Mouse (Mus musculus) forelimb bud, embryonic 11.5 days (tissue): ENCODE measurements around the gene Mrpl49.

Source experiments
- DNase-seq: peaks from one replicate; pipeline ENCODE4 v3.0.0-alpha.2; 2012; ENCODE audit warnings: low read depth, low spot score

The Mrpl49 gene

GRCm38 (mm10) chr19:6037695-6038094 is 19.9 kb downstream of the Mrpl49 start:
- no peak for DNase-seq

GRCm38 (mm10) chr19:6035966-6036585 is 21.5 kb downstream of the Mrpl49 start:
- no peak for DNase-seq

GRCm38 (mm10) chr19:6030520-6031280 is 26.9 kb downstream of the Mrpl49 start:
- no peak for DNase-seq

DNA sequence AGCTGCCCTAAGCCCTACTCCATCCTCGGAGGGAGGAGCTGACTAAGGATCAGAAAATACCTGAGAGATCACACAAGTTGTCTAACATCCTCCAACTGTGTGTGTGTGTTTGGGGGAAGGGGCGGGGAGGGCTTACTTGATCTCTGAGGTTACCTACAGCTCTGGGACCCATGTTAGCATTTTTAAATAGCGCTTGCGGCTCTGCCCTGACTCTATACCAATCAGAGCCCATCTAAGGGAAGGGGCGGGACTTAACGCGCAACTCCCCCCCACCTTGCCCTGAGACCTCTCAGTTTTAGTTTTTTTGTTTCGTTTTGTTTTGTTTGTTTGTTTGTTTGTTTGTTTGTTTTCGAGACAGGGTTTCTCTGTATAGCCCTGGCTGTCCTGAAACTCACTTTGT is 28.2 kb downstream of the Mrpl49 start:
- DNase-seq, result no peak

GRCm38 (mm10) chr19:6028991-6029390 is 28.6 kb downstream of the Mrpl49 start:
- no peak for DNase-seq

GRCm38 (mm10) chr19:6023930-6024329 is 33.7 kb downstream of the Mrpl49 start:
- DNase-seq, result no peak

DNA sequence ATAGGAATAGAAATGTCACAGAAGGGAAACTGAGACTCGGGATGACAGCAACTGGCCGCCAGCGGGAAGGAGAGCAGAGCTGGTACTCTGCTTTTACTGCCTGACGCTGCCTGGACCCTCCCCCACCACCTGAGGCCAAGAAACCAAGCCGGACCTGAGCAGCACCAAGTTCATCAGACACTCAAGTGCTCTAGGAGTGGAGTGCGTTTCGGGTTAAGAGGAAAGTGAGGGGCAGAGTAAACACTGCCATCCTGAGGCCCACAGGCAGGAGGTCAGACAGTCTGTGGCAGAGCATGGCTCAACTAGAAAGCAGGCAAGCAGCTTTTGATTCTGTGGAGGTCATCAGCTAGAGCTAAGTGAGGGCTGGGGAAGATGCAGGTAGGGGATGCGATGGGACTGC is 34.5 kb downstream of the Mrpl49 start:
- no peak for DNase-seq

GRCm38 (mm10) chr19:6020276-6020675 is 37.3 kb downstream of the Mrpl49 start:
- no peak for DNase-seq

- DNase-seq, result peak; percentile 87
Measured at GRCm38 (mm10) chr19:6018142-6019089, 39.2 kb downstream of the Mrpl49 start.

DNA sequence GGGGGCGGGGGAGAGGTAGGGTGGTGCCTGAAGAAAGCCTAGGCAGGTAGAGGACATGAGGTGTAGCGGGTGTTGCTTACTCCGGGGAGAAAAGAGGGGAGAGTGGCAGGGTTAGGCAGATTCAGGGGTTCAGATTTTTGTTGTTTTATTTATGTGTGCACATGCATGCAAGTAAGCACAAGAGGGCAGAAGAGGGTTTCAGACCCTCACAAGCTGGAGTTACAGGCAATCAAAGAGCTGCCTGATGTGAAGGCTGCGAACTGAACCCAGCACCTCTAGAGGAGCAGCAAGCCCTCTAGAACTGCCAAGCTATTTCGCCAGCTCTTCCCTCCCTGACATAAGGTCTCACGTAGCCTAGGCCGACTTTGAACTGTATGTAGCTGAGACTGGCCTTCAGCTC is 41.1 kb downstream of the Mrpl49 start:
- DNase-seq, result peak; percentile 29

DNA sequence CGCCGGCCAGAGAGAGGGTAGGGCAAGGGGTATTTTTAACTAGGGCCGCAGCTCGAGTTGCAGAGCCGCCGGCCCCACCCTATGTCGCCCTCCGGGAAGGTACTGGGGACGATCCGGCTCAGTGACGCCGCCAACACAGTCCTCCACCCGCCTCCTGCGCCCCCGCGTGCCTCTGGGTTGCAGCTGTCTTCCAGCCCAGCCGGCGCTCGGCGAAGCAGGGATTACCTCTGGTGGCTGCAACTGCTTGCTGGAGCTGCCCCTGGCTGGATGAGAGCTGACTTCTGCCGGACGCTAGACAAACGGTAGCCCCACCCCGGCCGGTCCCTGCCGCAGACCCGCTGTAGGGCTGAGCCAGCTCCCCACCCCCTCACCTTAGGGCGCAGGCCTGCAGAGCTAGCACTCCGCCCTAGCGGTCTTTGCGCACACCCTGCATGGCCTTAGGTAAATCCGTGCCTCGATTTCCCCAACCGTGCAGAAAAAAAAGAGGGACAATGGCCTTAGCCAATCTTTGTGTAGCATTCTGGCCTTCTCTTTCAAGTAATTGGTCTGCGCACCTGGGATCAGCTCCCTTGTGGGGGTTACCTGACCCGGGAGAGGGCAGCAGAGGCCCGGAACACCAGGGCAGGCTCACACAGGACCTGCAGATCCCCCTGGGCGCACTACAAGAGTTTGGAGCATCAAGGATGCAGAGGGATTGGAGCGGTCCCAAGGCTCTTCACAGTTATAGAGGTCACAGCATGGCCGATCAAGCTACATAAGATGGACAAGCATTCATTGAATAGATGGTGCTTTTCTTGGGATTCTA is 41.9 kb downstream of the Mrpl49 start, which contains the start of gene Capn1:
Gene Capn1, minus strand, starts transcription at position 387 of the 805 bp plus-strand sequence.
- peak; percentile 49 for DNase-seq

- DNase-seq, result peak; percentile 20
Measured at GRCm38 (mm10) chr19:6014991-6015510, 42.5 kb downstream of the Mrpl49 start.

DNA sequence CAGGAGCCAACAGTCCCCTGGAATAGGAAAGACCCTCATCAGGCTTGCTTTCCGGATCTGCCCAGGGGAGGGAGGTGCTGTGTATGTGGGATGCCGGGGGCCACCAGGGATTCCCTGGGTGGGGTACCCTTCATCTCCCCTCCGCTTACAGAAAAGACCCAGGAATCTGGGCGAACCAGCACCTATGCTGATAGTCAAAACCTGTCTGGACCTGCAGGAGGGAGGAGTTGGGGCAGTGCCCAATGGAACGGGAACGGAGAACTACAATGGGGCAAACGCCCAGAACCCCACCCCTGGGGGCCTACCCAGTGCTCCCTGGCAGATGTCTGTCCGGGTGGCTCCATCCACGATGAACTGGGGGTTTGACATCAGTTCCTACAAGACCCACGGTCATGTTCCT is 43.9 kb downstream of the Mrpl49 start:
- no peak for DNase-seq

DNA sequence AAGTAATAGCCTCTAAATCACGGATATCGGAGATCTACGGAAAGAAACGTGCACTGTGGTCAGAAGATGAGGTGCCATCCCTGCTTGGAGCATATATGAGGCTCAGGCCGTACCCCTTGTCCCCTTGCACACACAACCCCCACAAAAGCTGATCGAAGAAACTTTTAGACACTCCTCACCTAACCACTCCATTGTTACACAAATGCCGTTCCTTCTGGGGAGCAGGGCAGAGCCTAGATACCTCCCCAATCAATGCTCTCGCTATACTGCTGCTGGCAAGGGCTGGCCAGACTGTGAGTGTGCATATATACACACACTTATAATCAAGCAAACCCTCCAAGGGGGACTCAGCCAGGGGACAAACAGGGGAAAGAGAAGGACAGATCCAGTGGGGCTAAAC is 48.4 kb downstream of the Mrpl49 start:
- no peak for DNase-seq

DNA sequence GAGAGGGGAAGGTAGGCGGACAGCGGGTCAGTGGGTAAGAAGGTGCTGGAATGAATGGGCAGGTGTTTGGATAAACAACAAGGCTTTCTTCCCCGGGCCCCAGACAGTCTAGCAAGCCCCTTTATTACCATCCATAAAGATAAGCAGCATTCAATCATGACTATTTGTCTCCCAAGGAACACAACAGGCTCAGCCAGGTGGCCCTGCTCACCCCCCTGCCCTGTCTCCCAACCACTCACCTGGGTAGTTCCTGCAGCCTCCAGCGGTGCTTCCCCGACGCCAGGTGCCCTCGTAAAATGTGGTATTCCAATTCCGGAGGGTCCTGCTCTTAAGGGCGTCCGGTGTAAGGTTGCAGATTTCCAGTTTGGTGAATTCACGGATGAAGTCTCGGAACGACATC is 50.6 kb downstream of the Mrpl49 start:
- DNase-seq, result peak; percentile 21

GRCm38 (mm10) chr19:6005541-6005940 is 52.0 kb downstream of the Mrpl49 start:
- DNase-seq, result no peak
